Mouse (Mus musculus) CH12.LX (cell line): Measurements from ENCODE around the gene Slc1a1. TPM values are rescaled to one million over a fixed set of nuclear protein-coding genes. Genes with fewer than 3 reads are reported as not detected.

Source experiments
- DNase-seq: peaks from one replicate; pipeline ENCODE4 v3.0.0-alpha.2; 2013; ENCODE audit errors: extremely low read depth
- H3K27ac ChIP-seq: 2 replicates; pipeline ENCODE4 v1.5.1; 2012; ENCODE audit warnings: low read depth, mild to moderate bottlenecking, control low read depth, moderate library complexity; ENCODE audit not compliant: insufficient read depth
- H3K27me3 ChIP-seq: replicated peaks from 2 replicates; pipeline ENCODE3; 2012; ENCODE audit warnings: inconsistent platforms
- H3K36me3 ChIP-seq, 2 experiments: replicated peaks in 1 of 2; 2 replicates each; pipeline versions ENCODE3 to v1.6.1; 2012; ENCODE audit warnings: inconsistent platforms in 1 of 2, low read length in 1 of 2, mild to moderate bottlenecking in 1 of 2, mixed read lengths in 1 of 2, moderate library complexity in 1 of 2; ENCODE audit not compliant: control insufficient read depth in 1 of 2, insufficient read depth in 1 of 2
- H3K4me1 ChIP-seq, 2 experiments: 2 replicates each; pipeline ENCODE4 v1.6.1; 2012; ENCODE audit warnings: inconsistent platforms in 1 of 2, moderate library complexity in 1 of 2; ENCODE audit not compliant: insufficient read depth in 2 of 2, control insufficient read depth in 1 of 2
- H3K4me2 ChIP-seq: 2 replicates; pipeline ENCODE4 v1.6.1; 2012; ENCODE audit warnings: low read depth, mild to moderate bottlenecking, control low read depth; ENCODE audit not compliant: poor library complexity, insufficient read depth, severe bottlenecking
- H3K4me3 ChIP-seq, 3 experiments: fragments of 150-350 bp in 1 of 3; sonication (generic) in 1 of 3; replicated peaks in 1 of 3; 2 replicates each; pipeline versions ENCODE3 to v1.5.1; 2011 to 2012; ENCODE audit warnings: low read depth in 2 of 3, low read length in 2 of 3, mild to moderate bottlenecking in 2 of 3, moderate library complexity in 2 of 3, control low read depth in 1 of 3, improper control_type of control experiment in 1 of 3, inconsistent platforms in 1 of 3, mixed read lengths in 1 of 3; ENCODE audit not compliant: poor library complexity in 1 of 3
- H3K79me2 ChIP-seq: replicated peaks from 2 replicates; pipeline ENCODE4 v1.6.1; 2012; ENCODE audit warnings: mild to moderate bottlenecking, moderate library complexity; ENCODE audit not compliant: control insufficient read depth, poor library complexity, insufficient read depth, severe bottlenecking; ENCODE audit errors: extremely low read depth
- H3K9ac ChIP-seq: 2 replicates; pipeline ENCODE4 v1.6.1; 2012; ENCODE audit warnings: low read depth, mild to moderate bottlenecking, control low read depth, moderate library complexity; ENCODE audit not compliant: insufficient read depth
- H3K9me3 ChIP-seq: replicated peaks from 2 replicates; pipeline ENCODE3; 2012; ENCODE audit warnings: low read length, inconsistent platforms, mixed read lengths
- CTCF ChIP-seq, 2 experiments: IDR thresholded peaks in 1 of 2; conservative IDR thresholded peaks in 1 of 2; 2 replicates each; pipeline ENCODE4 v1.5.1; 2011 to 2012; ENCODE audit warnings: low read depth in 2 of 2, low read length in 2 of 2, improper control_type of control experiment in 1 of 2, inconsistent platforms in 1 of 2, mild to moderate bottlenecking in 1 of 2, moderate library complexity in 1 of 2
- ELF1 ChIP-seq: IDR thresholded peaks from 2 replicates; pipeline ENCODE4 v1.6.1; 2014; ENCODE audit warnings: low read depth, mild to moderate bottlenecking, inconsistent platforms, low read length, improper control_type of control experiment
- EP300 ChIP-seq: IDR thresholded peaks from 2 replicates; pipeline ENCODE4 v1.6.1; 2011; ENCODE audit warnings: low read length, improper control_type of control experiment
- GABPA ChIP-seq: IDR thresholded peaks from 2 replicates; pipeline ENCODE4 v1.6.1; 2012; ENCODE audit warnings: low read depth, low read length, improper control_type of control experiment, inconsistent platforms; ENCODE audit not compliant: insufficient replicate concordance
- HCFC1 ChIP-seq: IDR thresholded peaks from 2 replicates; pipeline ENCODE4 v1.6.1; 2012; ENCODE audit warnings: low read depth, mild to moderate bottlenecking, inconsistent platforms, low read length, improper control_type of control experiment
- IRF4 ChIP-seq: IDR thresholded peaks from 2 replicates; pipeline ENCODE4 v1.6.1; 2014; ENCODE audit warnings: low read depth, mild to moderate bottlenecking, inconsistent platforms, low read length, improper control_type of control experiment
- MAFK ChIP-seq: IDR thresholded peaks from 2 replicates; pipeline ENCODE4 v1.6.1; 2011; ENCODE audit warnings: low read length, improper control_type of control experiment; ENCODE audit not compliant: insufficient replicate concordance
- MAZ ChIP-seq: IDR thresholded peaks from 2 replicates; pipeline ENCODE4 v1.6.1; 2012; ENCODE audit warnings: low read depth, mild to moderate bottlenecking, inconsistent platforms, low read length, improper control_type of control experiment, moderate library complexity
- MXI1 ChIP-seq: IDR thresholded peaks from 2 replicates; pipeline ENCODE4 v1.6.1; 2011; ENCODE audit warnings: mild to moderate bottlenecking, low read depth, low read length, improper control_type of control experiment
- MYC ChIP-seq: IDR thresholded peaks from 2 replicates; pipeline ENCODE4 v1.6.1; 2011; ENCODE audit warnings: low read depth, mild to moderate bottlenecking, improper control_type of control experiment, low read length
- NELFE ChIP-seq: IDR thresholded peaks from 2 replicates; pipeline ENCODE4 v1.6.1; 2011; ENCODE audit warnings: low read depth, low read length, improper control_type of control experiment
- PAX5 ChIP-seq: IDR thresholded peaks from 2 replicates; pipeline ENCODE4 v1.6.1; 2012; ENCODE audit warnings: low read length, inconsistent platforms, mixed read lengths
- POLR2AphosphoS2 ChIP-seq: IDR thresholded peaks from 2 replicates; pipeline ENCODE4 v1.6.1; 2011; ENCODE audit warnings: low read depth, low read length, improper control_type of control experiment
- SIN3A ChIP-seq: IDR thresholded peaks from 2 replicates; pipeline ENCODE4 v1.6.1; 2012; ENCODE audit warnings: low read length, improper control_type of control experiment, inconsistent platforms
- TBP ChIP-seq: conservative IDR thresholded peaks from 2 replicates; pipeline ENCODE4 v1.6.1; 2011; ENCODE audit warnings: low read depth, low read length, improper control_type of control experiment
- UBTF ChIP-seq: IDR thresholded peaks from 2 replicates; pipeline ENCODE4 v1.6.1; 2012; ENCODE audit warnings: low read depth, mild to moderate bottlenecking, inconsistent platforms, low read length, improper control_type of control experiment, moderate library complexity
- USF2 ChIP-seq: conservative IDR thresholded peaks from 2 replicates; pipeline ENCODE4 v1.6.1; 2011; ENCODE audit warnings: low read depth, low read length, improper control_type of control experiment
- ZC3H11A ChIP-seq: IDR thresholded peaks from 2 replicates; pipeline ENCODE4 v1.6.1; 2012; ENCODE audit warnings: low read depth, mild to moderate bottlenecking, inconsistent platforms, low read length, improper control_type of control experiment
- ZKSCAN1 ChIP-seq: IDR thresholded peaks from 2 replicates; pipeline ENCODE4 v1.6.1; 2012; ENCODE audit warnings: low read depth, inconsistent platforms, low read length, improper control_type of control experiment, borderline replicate concordance
- ZMIZ1 ChIP-seq: IDR thresholded peaks from 2 replicates; pipeline ENCODE4 v1.6.1; 2012; ENCODE audit warnings: low read depth, mild to moderate bottlenecking, inconsistent platforms, low read length, improper control_type of control experiment
- ZNF384 ChIP-seq: IDR thresholded peaks from 2 replicates; pipeline ENCODE4 v1.6.1; 2012; ENCODE audit warnings: low read depth, low read length, improper control_type of control experiment, inconsistent platforms
- dilution Hi-C: fragments of 300-500 bp; cut with MboI; formaldehyde crosslinking; loops from 2 replicates; pipeline ENCODE4 v1.14.3; 2020; ENCODE audit warnings: low sequenced_read_pairs; ENCODE audit not compliant: extremely low pct_unique_long_range_greater_than_20kb, extremely low pct_ligation_motif_present
- in situ Hi-C: fragments of 300-500 bp; cut with MboI; formaldehyde crosslinking; loops from 3 replicates; pipeline ENCODE4 v1.14.3; 2019; ENCODE audit warnings: low sequenced_read_pairs, low pct_ligation_motif_present, low pct_unique_long_range_greater_than_20kb, mixed read lengths
- polyA plus RNA-seq: library from polyadenylated mRNA; unstranded; fragments of >175 nt; gene quantifications from 2 replicates; pipeline ENCODE4 v1.2.1, GENCODE M21; 2012; ENCODE audit warnings: low read depth; ENCODE audit not compliant: insufficient read length
- total RNA-seq, 2 experiments: library from RNA; depleted of rRNA; stranded (reverse); fragments of 300-350 nt in 1 of 2; fragments of >200 nt in 1 of 2; gene quantifications; 2 replicates each; pipeline ENCODE4 v1.2.3; 2012 to 2014

Gene Slc1a1
- total and polyA plus RNA-seq, 3 experiments, result 0.20 to 1.1 (median 0.95) TPM

DNA sequence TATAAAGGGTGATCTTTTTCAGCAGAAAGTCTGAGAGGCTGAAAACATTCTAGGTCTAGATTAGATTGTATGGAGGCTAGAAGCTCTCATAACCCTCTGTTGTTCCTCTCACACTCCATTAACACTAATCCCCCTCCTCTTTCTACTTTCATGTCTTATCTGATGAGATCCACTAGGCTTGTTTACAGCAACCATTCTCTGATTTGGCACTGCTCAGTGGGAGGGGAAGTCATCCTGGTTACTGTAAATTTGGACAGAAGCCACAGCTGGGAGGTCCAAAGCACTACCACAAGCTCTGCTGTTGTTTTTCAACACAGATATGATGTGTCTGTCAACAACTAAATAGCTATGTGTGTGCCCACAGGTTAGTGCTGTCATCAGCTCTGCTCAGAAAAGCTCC lies 3.5 kb upstream of the Slc1a1 start:
- H3K9me3 ChIP-seq, result peaks cover 5% of the 10 kb centered on the region
- H3K4me3 ChIP-seq, result no peak overlapping the region
- DNase-seq, result no peak
- H3K9ac ChIP-seq, result no peak overlapping the region
- no peak overlapping the region for H3K27ac ChIP-seq
- H3K4me1 ChIP-seq, result no peaks in the 10 kb centered on the region
- H3K27me3 ChIP-seq, result no peaks in the 10 kb centered on the region
- no peak overlapping the region for H3K4me2 ChIP-seq
- H3K79me2 ChIP-seq, result no peaks in the 10 kb centered on the region
- no peak for TF ChIP-seq SIN3A
- no peak for TF ChIP-seq ZNF384
- no peak for TF ChIP-seq USF2
- no peak for TF ChIP-seq MAZ
- TF ChIP-seq MYC, result no peak
- no peak for TF ChIP-seq GABPA
- no peak for TF ChIP-seq CTCF (conservative IDR thresholded peaks at IDR 0.05 in 1 of 2, IDR thresholded peaks at IDR 0.05 in 1 of 2; ENCODE audit: low read depth in 2 of 2, low read length in 2 of 2)
- no peak for TF ChIP-seq ZC3H11A
- no peak for TF ChIP-seq HCFC1
- no peak for TF ChIP-seq MXI1
- TF ChIP-seq POLR2AphosphoS2, result no peak
- TF ChIP-seq EP300, result no peak
- TF ChIP-seq TBP, result no peak
- dilution Hi-C loops, result no loop called here
- in situ Hi-C loops, result no loop called here
- H3K36me3 ChIP-seq, result no peaks in the 10 kb centered on the region

DNA sequence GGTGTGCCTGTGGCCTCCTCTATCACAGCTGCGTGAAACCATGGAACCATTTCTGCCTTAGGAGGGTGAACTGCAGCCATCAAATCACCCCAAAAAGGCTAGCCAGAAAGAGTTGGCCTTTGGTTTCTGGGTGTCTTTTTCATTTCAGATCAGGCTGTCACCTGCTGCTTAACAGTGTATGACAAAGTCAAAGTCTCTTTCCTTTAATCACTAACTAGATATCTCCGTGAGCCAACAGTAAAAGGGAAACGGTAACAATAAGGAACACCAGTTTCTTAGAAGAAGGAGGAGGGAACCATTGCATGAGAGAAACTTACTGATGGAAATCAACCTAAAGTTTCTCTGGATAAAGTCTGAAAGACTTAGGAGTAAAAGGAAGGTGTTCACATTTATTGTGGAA lies 2.2 kb upstream of the Slc1a1 start:
- dilution Hi-C loops, result no loop called here
- H3K9ac ChIP-seq, result no peak overlapping the region
- H3K4me2 ChIP-seq, result no peak overlapping the region
- no peaks in the 10 kb centered on the region for H3K4me1 ChIP-seq
- H3K9me3 ChIP-seq, result peaks cover 5% of the 10 kb centered on the region
- H3K79me2 ChIP-seq, result no peaks in the 10 kb centered on the region
- H3K27me3 ChIP-seq, result no peaks in the 10 kb centered on the region
- TF ChIP-seq UBTF (no peak), POLR2AphosphoS2 (no peak), NELFE (no peak), TBP (no peak), MXI1 (no peak), ZKSCAN1 (no peak), GABPA (no peak), IRF4 (no peak), HCFC1 (no peak), ZMIZ1 (no peak), MYC (no peak), PAX5 (no peak), ELF1 (no peak), MAFK (no peak)
- TF ChIP-seq, all 38 proteins: peak for 0
- H3K27ac ChIP-seq, result no peak overlapping the region
- no peaks in the 10 kb centered on the region for H3K36me3 ChIP-seq
- no peak for DNase-seq
- in situ Hi-C loops, result no loop called here
- H3K4me3 ChIP-seq, result no peak overlapping the region
